Mouse (Mus musculus) fibroblast of lung, adult 2 months (primary cell): Measurements from ENCODE around the gene Gas7.

ENCODE experiments used
- DNase-seq: peaks from one replicate; pipeline ENCODE4 v3.0.0-alpha.2; 2011; ENCODE audit warnings: low read depth

Gene Gas7

DNA sequence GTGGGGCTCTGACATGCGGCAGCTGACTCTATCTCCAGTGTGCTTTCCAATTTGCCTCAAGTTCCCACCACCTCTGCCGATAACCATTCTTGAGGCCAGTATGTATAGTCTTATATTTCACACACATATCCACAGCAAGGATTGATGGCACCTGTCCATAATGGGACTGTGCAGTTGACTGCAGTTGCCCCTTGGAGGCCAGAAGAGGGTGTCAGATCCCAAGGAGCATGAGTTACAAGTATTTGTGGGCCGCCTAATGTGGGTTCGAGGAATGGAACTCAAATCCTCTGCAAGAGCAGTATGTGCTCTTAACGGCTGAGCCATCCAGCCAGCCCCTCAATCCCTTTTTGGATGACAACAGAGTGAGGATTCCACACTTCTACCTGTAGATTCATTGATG is 119.1 kb downstream of the Gas7 start:
- no peak for DNase-seq

DNA sequence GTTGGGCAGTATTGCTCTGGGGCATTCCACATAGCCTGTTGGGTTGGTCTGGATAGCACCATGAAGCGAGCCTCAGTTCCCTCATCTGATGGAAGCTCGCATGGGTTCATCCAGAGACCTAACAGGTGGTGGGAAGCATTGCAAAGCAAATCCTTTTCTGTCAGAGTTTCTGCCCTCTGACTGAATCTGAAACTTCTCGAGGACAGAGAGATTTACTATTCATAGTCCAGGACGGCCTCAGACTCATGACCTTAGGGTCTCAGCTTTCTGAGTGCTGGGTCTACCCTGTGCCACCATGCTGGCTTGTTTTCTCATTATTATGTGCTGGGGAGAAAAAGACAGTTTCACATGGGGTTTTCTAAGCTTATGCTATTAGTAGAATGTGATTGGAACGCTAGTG is 122.2 kb downstream of the Gas7 start:
- DNase-seq = no peak

DNA sequence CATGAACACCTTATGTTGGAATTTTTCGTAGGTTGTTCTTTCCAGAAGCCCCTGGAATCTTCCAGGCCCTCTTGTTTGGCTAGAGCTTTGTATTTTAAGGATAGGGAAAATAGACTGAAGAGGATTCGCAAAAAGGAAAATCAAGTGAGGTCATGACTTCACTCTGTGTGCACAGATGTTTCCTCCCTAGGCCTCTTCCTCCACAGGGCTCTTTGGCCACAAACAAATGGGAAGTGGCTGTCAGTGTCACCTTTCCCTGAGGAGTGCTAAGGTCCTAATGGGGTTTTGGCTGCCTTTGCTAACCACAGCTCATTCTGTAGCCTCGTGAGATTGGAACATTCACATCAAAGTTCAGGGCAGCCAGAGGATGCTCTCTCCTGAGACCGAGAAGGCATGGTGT is 122.8 kb downstream of the Gas7 start:
- no peak for DNase-seq

DNA sequence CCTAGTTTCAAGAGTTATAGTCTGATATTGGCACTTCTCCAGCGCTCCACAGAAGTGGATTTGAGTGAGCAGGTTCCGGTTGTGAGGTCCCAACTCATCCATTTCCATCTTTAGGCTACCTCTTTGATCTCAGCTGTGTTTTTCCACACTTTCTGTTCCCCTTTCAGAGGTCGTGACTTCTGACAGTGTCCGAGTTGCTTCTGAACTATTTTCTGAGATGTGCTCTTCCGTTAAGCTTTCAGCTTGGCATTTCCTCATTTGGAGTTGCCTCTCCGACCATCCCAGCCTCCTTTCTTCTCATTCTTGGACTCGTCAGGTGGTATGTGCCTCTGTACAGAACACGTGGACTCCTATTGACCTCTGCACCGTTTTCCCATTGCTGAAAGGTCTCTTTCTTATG is 123.9 kb downstream of the Gas7 start:
- DNase-seq = no peak

DNA sequence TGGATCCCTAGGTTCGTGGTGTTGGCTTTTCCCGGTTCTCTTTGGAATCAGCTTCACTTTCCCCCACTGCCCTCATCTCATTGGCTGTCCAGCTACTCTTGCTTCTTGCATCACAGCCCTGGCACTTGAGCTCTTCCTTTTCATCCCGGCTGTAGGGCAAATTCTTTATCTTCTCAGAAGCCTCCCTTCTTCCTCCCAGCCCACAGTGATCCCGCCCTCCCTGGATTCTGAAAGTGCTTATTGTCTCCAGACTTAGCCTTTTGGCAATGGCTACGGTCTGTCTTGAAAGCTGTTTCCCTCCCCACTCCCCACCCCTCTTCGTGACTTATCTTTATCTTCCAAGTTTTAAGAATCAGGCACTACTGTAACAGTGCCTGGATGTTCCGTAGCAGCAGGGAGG is 126.3 kb downstream of the Gas7 start:
- DNase-seq = peak; percentile 46

DNA sequence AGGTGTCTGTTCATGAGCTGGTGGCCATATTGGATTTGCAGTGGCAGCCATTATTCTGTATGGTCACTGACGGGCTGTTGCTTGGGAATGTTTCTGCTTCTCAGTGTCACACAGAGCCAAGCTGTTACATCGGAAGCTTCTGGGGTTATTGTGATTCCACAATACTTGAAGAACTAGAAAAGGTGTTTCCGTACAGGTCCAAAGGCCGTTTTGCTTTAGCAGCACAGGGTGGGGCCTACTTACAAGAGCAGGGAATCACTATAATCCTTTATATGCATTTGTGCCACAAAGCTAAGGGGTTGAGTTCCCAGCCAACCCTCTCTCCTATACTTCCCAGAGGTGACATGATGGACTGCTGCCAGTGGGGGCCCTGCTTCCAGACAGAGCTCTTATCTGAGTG is 127.3 kb downstream of the Gas7 start:
- DNase-seq = no peak

DNA sequence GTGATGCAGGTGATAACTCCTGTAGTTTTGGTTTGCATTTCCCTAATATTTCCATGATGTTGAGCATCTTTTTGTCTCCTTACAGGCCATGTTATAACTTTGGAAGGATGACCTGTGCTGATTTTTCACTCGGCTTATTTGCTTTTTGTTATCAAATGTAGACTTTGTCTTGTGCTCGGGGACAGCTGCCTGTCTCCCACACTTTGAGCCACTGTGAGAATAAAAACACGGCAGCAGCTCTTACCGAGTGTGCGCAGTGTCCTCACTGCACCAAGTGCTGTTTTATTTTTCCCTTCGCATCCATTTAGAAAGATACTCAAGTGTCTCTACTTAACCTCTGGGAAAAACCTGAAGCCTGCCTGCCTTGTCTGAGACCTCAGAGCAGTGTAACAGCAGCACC is 129.8 kb downstream of the Gas7 start:
- DNase-seq = no peak

DNA sequence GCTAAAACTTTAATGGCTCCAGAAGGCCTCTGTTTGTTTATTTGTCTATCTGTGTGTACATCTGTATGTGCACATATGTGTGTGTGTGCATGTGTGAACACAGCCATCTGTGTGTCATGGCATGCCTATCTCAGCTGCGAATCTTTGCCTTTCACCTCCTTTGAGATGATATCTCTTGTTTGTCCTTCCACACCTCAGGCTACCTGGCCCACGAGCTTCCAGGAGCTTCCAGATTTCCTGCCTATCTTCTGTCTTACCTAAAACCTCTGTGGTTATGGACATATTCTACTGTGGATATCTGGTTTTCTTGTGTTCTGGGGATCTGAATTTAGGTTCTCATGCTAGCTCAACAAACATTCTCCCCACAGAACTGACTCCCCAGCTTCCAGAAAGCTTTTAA is 130.4 kb downstream of the Gas7 start:
- no peak for DNase-seq

DNA sequence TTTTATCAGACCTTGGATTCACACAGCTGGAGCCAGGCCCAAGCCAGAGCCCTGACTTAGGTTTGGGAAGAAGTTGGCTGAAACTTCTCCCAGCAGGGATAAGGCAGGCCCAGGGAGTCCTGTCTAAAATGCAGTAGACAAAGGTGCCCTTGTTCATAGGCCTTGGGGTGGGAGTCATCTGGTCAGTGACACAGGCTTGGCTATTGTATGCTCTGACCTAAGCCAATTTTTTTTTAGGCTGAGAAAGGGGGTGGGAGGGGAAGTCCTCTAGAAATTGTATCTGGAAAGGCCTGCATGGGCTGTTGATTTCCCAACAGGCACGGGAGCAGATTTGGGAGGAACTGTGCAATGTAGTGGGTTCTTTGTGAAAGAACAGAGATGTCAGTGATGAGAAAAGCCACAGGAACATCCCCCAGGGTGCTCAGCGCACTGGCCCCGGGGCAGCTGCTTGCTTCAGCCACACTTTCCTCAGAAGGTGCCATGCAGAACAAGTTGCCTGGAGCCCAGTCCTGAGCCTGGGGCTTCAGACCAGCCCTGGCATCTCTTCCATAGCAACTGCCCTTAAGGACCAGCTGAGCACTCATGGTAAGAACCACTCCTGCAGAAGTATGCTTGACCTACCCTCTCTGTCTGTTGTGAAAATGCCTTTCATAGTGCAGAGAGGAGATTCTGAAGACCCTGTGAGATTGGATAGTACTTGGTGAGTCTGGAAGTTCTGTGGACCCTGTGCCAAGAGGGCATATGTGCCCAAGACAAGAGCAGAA is 131.2 kb downstream of the Gas7 start:
- DNase-seq = peak; percentile 96

DNA sequence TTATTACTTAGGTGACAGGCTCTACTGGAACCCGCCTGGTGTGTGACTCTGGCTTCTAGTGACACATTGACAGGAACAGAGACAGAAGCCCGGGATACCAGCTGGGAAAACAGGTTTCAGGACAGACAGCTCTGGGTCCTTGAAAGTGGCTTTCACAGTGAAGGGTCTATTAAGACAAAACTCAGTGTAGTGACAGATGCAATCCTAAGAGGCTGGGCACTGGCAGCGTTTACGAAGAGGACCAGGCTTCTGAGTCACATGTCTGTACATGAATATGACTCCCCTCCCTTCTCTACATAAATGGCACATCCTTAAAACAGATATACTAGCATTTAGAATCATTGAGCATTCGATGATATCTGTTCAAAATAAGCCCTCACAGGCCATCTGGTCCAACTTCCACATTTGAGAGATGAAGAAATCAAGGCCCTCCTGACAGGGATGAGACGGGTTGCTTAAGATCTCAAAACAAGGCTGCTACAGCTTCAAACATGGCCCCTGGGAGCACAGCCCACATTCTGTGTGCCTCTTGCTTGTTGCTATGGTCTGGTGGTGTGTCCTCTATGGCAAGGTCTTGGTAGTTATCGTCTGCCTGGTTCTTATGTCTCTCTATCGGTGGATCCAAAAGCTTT is 133.1 kb downstream of the Gas7 start:
- DNase-seq = no peak

DNA sequence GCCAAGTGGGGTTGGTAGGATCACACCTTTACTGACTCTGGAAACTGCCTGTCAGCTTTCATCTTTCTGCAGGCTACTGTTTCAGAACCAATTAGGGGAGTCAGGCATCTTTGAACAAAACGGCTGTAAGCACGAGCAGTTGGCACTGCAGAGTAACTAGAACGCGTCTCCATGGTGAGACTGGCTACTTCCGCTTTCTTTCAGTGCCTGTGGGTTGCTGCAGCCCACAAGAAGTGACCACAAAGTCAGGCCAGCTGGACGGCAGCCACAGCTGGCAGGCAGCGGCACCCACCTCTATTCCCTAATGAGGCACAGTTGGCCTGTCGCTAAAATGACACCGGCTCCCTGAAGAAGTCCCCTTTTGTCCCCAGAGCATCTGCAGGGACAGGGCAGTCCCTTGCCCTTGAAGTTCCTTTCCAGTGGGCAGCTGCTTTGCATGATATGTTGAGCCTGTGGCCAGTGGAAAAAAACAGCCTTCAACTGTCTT is 133.6 kb downstream of the Gas7 start:
- DNase-seq = peak; percentile 85

DNA sequence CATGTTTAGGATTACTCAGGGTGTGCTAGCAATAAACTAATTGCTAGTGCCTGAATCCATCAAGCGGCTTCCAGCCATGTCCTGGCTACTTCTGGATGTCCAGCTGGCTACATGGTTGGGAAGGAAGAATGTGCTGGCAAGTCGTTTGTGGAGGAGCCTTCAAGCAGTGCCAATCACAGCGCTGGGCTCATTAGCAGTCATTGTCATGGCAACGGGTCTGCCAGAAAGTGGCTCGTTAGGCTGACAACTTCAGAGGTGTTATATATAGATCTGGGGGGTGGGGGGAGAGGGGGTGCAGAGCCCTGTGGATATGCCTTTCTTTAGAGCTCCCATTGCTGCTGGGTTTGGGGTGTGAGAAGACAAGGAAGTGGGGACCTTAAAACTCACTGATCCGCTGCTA is 141.0 kb downstream of the Gas7 start:
- DNase-seq = no peak

DNA sequence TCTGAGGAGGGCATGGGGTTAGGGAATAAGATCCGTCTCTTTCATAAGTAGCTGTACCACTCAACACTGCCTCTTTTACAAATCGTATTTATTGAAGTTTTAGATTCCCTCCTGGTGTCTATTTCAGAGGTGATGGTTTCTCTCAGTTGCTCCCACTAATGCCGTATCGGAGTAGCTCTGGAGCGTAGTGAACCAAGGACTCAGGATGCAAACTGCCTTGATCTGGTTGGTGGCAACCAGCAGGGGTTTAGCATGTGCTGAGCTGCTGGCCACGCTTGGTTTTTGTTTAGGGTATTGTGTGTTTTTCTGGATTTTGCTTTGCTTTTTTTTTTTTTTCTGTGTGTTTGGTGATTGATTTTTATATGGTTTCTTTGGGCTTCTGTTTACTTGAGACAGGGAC is 141.6 kb downstream of the Gas7 start:
- DNase-seq = no peak

DNA sequence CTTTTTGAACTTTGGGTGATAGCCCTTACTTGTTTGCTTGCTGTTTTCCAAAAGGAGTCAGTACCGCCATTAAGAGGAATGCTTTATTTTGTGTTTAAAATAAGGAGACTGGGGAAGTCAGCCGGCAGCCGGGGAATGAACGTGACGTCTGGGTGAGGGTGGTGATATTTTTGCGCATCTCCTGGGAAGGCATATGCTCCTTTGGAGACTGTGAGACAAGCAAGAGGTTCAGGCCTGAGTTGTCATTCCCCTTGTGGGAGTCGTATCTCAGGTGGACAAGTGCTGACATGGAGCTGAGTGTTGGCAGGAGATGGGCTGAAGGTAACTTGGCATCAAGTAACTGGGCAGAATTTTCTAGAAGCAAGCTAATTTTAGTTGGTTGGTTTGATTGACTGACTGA is 142.2 kb downstream of the Gas7 start:
- DNase-seq = no peak

DNA sequence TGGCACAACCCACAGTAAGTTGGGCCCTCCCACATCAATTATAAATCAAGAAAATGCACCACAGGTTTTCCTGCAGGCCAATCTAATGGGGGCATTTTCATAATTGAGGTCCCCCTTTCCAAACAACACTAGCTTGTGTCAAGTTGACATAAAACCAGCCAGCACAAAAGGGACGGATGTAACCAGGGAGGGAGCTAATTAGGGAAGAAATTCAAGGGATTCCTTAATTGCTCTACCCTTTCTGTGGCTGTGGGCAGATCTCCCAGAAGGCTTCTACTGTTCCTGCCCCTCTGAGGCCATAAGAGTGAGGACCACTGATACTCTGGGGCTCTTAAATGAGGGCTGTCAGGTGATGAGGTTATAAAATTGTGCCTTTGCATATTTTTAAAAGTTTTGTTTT is 143.9 kb downstream of the Gas7 start:
- no peak for DNase-seq

DNA sequence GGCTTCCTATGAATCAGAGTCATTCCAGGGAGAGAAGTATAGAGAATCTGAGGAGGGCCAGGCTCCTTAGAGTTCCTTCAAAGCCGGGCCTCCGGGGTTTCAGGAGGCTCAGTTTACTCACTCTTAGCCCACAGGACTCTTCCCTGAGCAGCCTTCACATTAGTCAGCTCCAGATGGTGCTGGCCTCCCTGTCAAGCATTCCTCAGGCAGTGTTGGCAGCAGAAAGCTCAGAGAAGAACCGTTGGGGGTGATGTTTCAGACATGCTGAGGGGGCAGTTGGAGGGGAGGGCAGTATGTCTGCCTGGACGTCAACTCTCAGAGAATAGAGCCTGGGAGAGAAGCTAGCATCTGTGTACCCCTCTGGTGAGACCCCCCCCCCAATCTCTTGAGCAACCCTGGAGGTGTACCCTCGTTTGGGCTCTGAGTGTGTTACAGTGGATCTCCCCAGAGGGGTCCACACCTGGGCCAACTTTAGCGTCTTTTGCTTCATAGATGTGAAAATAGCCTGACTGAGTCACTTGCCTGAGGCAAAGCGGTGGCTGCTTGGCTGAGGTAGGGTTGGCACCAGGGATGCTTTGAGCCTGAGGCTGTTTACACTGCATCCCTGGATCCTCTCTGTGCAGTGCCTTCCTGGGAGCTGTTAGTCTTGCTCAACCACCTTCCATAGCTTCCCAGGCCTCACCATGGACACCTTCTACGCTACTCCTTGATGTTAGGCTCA is 145.6 kb downstream of the Gas7 start:
- DNase-seq = no peak

DNA sequence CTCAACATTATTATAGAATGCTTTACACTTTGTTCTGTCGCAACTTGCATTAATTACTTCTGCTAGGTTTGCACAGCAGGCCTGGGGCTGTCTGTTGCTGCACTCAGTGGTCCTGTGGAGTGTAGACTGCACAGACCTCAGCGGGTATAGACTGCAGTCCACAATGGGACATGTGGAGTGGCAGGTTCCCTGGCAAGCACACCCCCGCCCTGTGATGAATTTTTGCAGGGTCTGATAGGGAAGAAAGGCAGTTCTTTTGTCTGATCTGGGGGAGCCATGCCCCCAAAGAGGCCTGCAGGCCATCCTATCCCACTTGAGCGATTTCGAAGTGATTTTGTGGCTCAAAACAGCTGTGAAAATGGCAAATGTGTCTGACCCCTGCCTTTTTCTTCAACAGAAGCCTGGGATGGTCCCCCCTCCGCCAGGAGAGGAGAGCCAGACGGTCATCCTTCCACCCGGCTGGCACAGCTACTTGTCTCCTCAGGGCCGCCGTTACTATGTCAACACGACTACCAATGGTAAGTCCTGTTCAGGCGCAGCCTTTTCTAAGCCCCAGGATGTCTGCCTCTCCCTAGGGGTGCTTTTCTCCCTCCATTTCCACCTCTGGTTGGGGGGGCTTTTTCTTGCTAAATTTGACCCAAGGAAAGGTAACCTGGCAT is 147.6 kb downstream of the Gas7 start:
- DNase-seq = no peak

DNA sequence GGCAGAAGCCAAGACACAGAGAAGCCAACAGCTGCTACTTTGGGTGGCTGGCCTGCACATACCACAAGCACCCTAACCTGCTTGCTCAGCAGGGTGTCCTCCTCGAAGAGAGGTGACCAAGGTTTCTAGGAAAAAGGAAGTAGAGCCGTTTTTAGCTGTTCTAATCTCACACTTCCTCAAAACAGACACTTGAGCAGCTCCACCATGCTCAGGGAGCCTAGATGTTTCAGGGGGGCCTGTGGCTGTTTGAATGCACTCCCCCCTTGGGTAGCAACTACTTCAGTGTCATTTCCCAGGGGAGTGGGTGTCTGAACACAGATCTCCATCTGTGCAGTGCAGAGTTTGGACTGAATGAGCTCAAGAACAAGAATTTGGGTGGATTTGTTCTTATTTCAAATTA is 149.2 kb downstream of the Gas7 start:
- DNase-seq = no peak

DNA sequence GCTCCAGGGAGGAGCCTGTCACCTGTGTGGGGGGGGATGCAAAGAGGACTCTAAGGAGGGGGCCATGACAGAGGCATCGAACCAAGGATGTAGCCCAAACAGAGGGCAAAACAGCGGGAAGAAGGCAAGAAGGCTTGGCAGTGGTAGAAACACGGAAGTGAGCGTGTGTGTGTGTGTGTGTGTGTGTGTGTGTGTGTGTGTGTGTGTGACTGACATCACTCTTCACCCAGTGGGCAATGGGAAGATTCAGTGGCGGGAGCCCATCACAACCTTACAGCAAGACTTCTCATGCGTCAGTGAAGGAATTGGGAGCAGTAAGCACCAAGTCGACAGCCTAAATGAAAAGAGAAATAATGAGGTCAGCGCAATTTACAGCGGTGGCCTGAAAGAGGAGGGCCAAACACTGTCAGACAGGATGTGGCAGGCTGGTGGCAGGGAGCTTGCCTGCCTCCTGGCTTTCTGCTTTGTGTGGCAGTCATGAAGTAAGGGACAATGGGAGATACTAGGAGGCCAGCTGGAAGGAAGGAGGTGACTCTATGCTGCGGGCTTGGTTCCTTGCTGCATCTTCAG is 153.0 kb downstream of the Gas7 start:
- DNase-seq = no peak

DNA sequence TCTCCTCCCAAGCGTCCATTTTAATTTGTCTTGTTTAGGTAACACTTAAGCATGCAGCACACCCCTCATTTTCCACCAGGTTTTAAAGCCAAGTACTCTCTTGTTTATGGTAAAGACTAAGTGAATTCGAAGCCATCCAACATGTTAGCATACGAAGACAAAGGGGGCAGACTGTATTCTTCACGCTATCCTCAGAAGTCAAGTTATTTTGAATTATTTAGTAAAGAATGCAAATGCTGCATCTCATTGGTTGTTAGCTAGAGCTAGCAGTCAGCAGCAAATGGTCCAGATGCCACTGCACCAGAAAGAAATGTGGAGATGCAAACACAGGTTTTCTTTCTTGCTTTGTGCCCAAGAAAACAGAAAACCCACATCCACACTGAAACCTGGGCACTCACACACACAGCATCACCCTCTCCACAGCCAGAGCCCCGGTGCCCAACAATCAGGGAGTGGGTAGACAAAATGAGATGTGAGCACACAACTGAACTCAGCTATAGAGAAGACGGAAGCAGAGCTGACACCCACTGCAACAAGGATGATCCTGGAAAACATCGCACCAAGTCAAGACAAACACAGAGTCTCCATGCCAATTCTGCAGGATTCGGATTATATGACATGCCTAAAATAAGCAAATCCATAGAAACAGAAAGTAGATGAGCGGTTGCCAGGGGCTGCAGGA is 157.1 kb downstream of the Gas7 start:
- no peak for DNase-seq

DNA sequence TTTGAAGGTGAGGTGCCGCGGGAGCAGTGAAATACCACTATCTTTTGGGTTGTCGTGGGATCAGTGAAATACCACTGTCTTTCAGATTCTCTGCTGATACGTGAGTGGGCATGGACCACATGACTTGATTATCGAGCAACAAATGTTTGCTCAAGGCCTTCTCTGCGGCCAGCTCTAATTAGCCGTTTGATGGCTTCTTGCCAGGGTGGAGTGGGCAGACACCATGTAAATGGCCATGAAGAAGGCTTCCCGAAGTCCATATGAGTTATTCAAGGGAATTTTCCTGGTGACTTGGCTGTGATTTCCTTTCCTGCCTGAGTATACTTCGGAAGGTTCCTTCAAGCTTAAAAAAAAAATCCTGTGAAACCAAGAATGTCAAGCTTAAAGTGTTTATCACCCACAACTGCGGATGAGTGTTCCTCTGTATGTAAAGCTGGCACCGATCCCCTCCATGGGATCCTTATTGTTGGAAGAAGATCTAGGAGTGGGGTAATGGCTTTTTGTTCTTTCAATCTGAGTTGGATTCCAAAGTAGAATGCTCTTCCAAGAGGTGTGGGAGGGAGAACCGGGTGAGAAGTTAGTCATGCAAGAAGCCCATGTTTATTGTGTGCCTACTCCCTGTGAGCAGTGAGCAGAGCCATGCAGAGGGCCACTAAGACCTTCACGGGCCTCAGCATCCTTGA is 161.5 kb downstream of the Gas7 start:
- DNase-seq = no peak
